Mouse (Mus musculus): Measurements from ENCODE around the gene Asap2. TPM values are rescaled to one million over a fixed set of nuclear protein-coding genes. Genes with fewer than 3 reads are reported as not detected.

Asap2 gene
- polyA plus RNA-seq, 1 experiment: 13.9 TPM

- Histone ChIP-seq H3K27me3 (ENCODE audit: control insufficient read depth, insufficient read depth, low read length, poor library complexity, severe bottlenecking) (no peaks in the 10 kb centered on the region), H3K9ac (ENCODE audit: low read depth, poor library complexity, severe bottlenecking) (no peak overlapping the region), H3K27ac (ENCODE audit: insufficient read depth, low read length) (no peak overlapping the region), H3K36me3 (ENCODE audit: control insufficient read depth, insufficient read depth, low read length, poor library complexity, severe bottlenecking) (no peaks in the 10 kb centered on the region), H3K4me3 (ENCODE audit: low read depth, low read length) (no peak overlapping the region), H3K9me3 (replicated peaks; ENCODE audit: control insufficient read depth, insufficient read depth, low read length, poor library complexity, severe bottlenecking) (no peaks in the 10 kb centered on the region), H3K4me1 (ENCODE audit: control insufficient read depth, insufficient read depth, low read length) (peaks cover 1% of the 10 kb centered on the region)
- TF ChIP-seq POLR2A (IDR thresholded peaks at IDR 0.05; ENCODE audit: insufficient read depth, low read length) (no peak), EP300 (IDR thresholded peaks at IDR 0.05; ENCODE audit: insufficient read depth, low read depth, low read length) (no peak), CTCF (IDR thresholded peaks at IDR 0.05; ENCODE audit: low read depth, low read length) (no peak)
Measured at GRCm38 (mm10) chr12:21146826-21147225, 156.6 kb downstream of the Asap2 start.

- no peaks in the 10 kb centered on the region for H3K9me3 ChIP-seq (replicated peaks; ENCODE audit: control insufficient read depth, insufficient read depth, low read length, poor library complexity, severe bottlenecking)
- no peak overlapping the region for H3K27ac ChIP-seq (ENCODE audit: insufficient read depth, low read length)
Measured at GRCm38 (mm10) chr12:21153279-21153707, 163.0 kb downstream of the Asap2 start.

DNA sequence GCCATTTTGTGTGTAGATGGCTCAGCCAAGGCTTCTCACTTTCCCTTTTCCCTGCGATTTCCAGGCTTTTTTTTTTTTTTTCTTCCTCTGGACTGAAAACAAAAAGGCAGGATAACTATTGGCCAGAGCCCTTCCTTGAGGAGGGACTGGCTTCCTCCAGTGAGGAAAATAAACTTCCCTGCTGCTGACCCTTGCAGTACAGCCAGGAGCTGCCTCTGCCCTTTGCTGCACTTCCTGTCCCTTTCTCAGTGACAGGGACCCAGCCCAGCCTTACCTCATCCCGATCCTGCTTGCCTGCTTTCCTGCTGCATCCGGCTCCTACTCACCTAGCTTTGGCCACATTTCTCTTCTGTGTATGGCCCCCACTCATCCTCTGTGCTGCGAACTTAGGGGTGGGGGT is 164.8 kb downstream of the Asap2 start:
- H3K27ac ChIP-seq (ENCODE audit: insufficient read depth, low read length): no peak overlapping the region
- H3K27me3 ChIP-seq (ENCODE audit: control insufficient read depth, insufficient read depth, low read length, poor library complexity, severe bottlenecking): no peaks in the 10 kb centered on the region
- peaks cover 11% of the 10 kb centered on the region for H3K4me1 ChIP-seq (ENCODE audit: control insufficient read depth, insufficient read depth, low read length)
- TF ChIP-seq POLR2A (IDR thresholded peaks at IDR 0.05; ENCODE audit: insufficient read depth, low read length): no peak
- TF ChIP-seq EP300 (IDR thresholded peaks at IDR 0.05; ENCODE audit: insufficient read depth, low read depth, low read length): no peak
- no peak for TF ChIP-seq CTCF (IDR thresholded peaks at IDR 0.05; ENCODE audit: low read depth, low read length)
- H3K36me3 ChIP-seq (ENCODE audit: control insufficient read depth, insufficient read depth, low read length, poor library complexity, severe bottlenecking): no peaks in the 10 kb centered on the region
- H3K9me3 ChIP-seq (replicated peaks; ENCODE audit: control insufficient read depth, insufficient read depth, low read length, poor library complexity, severe bottlenecking): no peaks in the 10 kb centered on the region
- H3K9ac ChIP-seq (ENCODE audit: low read depth, poor library complexity, severe bottlenecking): no peak overlapping the region
- H3K4me3 ChIP-seq (ENCODE audit: low read depth, low read length): no peak overlapping the region

More at GRCm38 (mm10) chr12:21153279-21153707, 163.0 kb downstream of the Asap2 start:
- H3K9ac ChIP-seq (ENCODE audit: low read depth, poor library complexity, severe bottlenecking): no peak overlapping the region
- TF ChIP-seq EP300 (IDR thresholded peaks at IDR 0.05; ENCODE audit: insufficient read depth, low read depth, low read length): no peak
- no peak for TF ChIP-seq POLR2A (IDR thresholded peaks at IDR 0.05; ENCODE audit: insufficient read depth, low read length)
- H3K4me1 ChIP-seq (ENCODE audit: control insufficient read depth, insufficient read depth, low read length): peaks cover 5% of the 10 kb centered on the region
- no peaks in the 10 kb centered on the region for H3K36me3 ChIP-seq (ENCODE audit: control insufficient read depth, insufficient read depth, low read length, poor library complexity, severe bottlenecking)
- H3K27me3 ChIP-seq (ENCODE audit: control insufficient read depth, insufficient read depth, low read length, poor library complexity, severe bottlenecking): no peaks in the 10 kb centered on the region
- no peak overlapping the region for H3K4me3 ChIP-seq (ENCODE audit: low read depth, low read length)

DNA sequence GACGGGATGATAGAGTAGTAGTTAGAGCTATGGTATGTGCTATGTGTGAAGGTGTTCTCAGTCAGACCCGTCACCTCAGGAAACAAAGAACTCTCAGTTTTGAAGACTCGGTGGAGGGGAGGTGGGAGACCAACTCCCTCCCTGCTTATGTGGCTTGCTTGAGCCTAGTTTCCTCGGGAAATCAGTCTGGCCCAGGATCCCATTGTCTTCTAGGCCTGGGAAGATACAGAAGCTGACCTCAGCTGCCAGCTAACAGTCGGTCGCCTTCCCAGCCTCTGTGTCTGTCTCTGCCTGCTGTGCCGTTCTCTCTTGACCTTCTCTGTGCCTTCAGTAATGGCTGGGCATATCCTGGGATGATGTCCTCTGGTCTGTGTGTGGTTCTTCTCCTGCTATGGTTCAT is 169.0 kb downstream of the Asap2 start:
- no peak overlapping the region for H3K9ac ChIP-seq (ENCODE audit: low read depth, poor library complexity, severe bottlenecking)
- no peaks in the 10 kb centered on the region for H3K36me3 ChIP-seq (ENCODE audit: control insufficient read depth, insufficient read depth, low read length, poor library complexity, severe bottlenecking)
- no peak for TF ChIP-seq EP300 (IDR thresholded peaks at IDR 0.05; ENCODE audit: insufficient read depth, low read depth, low read length)
- TF ChIP-seq CTCF (IDR thresholded peaks at IDR 0.05; ENCODE audit: low read depth, low read length): no peak
- no peak for TF ChIP-seq POLR2A (IDR thresholded peaks at IDR 0.05; ENCODE audit: insufficient read depth, low read length)
- no peak overlapping the region for H3K27ac ChIP-seq (ENCODE audit: insufficient read depth, low read length)
- no peaks in the 10 kb centered on the region for H3K27me3 ChIP-seq (ENCODE audit: control insufficient read depth, insufficient read depth, low read length, poor library complexity, severe bottlenecking)
- peaks cover 13% of the 10 kb centered on the region for H3K4me1 ChIP-seq (ENCODE audit: control insufficient read depth, insufficient read depth, low read length)
- no peaks in the 10 kb centered on the region for H3K9me3 ChIP-seq (replicated peaks; ENCODE audit: control insufficient read depth, insufficient read depth, low read length, poor library complexity, severe bottlenecking)
- no peak overlapping the region for H3K4me3 ChIP-seq (ENCODE audit: low read depth, low read length)

DNA sequence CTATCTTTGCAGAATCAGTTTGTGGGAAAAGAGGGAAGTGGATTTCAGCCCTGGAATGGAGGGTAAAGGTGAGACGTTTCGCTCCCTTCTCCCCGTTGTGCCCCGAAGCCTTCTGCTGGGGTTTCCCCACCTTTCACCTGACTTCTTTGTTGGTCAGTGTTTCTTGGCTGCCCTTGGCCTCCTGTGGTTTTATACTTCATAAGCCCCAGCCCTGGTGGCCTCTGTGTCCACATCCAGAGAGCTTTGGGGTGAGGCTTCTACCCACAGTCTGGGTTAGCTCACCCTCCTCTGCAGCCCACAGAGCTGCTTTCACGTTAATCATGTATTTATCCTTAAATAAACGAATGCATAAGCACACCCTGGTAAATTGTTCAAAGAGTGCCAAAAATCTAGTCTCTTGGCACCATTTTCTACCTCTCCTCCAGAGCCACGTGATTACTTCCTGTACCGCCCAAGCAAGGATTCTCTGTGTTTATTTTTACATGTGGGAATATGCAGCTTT is 170.1 kb downstream of the Asap2 start:
- Histone ChIP-seq H3K27me3 (ENCODE audit: control insufficient read depth, insufficient read depth, low read length, poor library complexity, severe bottlenecking) (no peaks in the 10 kb centered on the region), H3K9ac (ENCODE audit: low read depth, poor library complexity, severe bottlenecking) (no peak overlapping the region), H3K4me1 (ENCODE audit: control insufficient read depth, insufficient read depth, low read length) (peaks cover 14% of the 10 kb centered on the region), H3K27ac (ENCODE audit: insufficient read depth, low read length) (no peak overlapping the region), H3K36me3 (ENCODE audit: control insufficient read depth, insufficient read depth, low read length, poor library complexity, severe bottlenecking) (no peaks in the 10 kb centered on the region), H3K4me3 (ENCODE audit: low read depth, low read length) (no peak overlapping the region), H3K9me3 (replicated peaks; ENCODE audit: control insufficient read depth, insufficient read depth, low read length, poor library complexity, severe bottlenecking) (no peaks in the 10 kb centered on the region)
- TF ChIP-seq EP300 (IDR thresholded peaks at IDR 0.05; ENCODE audit: insufficient read depth, low read depth, low read length): no peak
- TF ChIP-seq CTCF (IDR thresholded peaks at IDR 0.05; ENCODE audit: low read depth, low read length): no peak
- no peak for TF ChIP-seq POLR2A (IDR thresholded peaks at IDR 0.05; ENCODE audit: insufficient read depth, low read length)

DNA sequence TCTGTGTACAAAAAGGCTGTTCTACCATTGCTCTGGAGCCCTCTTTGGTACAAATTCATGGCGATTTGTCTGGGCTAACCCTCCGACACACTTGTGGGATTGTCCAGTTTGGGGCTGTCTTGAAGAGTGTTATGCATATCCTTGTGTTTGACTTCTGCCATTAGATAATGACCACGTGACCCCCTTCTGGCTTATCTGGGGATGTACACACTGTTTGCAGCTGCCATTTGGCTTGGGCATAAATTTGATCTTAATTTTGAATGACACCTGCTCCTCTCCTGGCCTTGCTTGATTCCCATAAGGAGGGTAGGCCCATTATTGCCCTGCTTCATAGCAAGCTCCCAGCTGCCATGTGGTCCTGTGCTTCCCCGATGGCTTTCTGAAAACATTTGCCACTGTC is 171.6 kb downstream of the Asap2 start:
- no peak for TF ChIP-seq CTCF (IDR thresholded peaks at IDR 0.05; ENCODE audit: low read depth, low read length)
- TF ChIP-seq POLR2A (IDR thresholded peaks at IDR 0.05; ENCODE audit: insufficient read depth, low read length): no peak
- no peaks in the 10 kb centered on the region for H3K27me3 ChIP-seq (ENCODE audit: control insufficient read depth, insufficient read depth, low read length, poor library complexity, severe bottlenecking)
- H3K4me3 ChIP-seq (ENCODE audit: low read depth, low read length): no peak overlapping the region
- no peaks in the 10 kb centered on the region for H3K36me3 ChIP-seq (ENCODE audit: control insufficient read depth, insufficient read depth, low read length, poor library complexity, severe bottlenecking)
- no peak overlapping the region for H3K9ac ChIP-seq (ENCODE audit: low read depth, poor library complexity, severe bottlenecking)
- H3K27ac ChIP-seq (ENCODE audit: insufficient read depth, low read length): no peak overlapping the region
- H3K9me3 ChIP-seq (replicated peaks; ENCODE audit: control insufficient read depth, insufficient read depth, low read length, poor library complexity, severe bottlenecking): no peaks in the 10 kb centered on the region
- peaks cover 17% of the 10 kb centered on the region for H3K4me1 ChIP-seq (ENCODE audit: control insufficient read depth, insufficient read depth, low read length)

Measured in ES-Bruce4 (cell line).